Mouse (Mus musculus): ENCODE results near the gene Poc5.

The Poc5 gene

GRCm38 (mm10) chr13:96432376-96432811 is 44.3 kb downstream of the Poc5 start:
- DNase-seq: no peak

DNA sequence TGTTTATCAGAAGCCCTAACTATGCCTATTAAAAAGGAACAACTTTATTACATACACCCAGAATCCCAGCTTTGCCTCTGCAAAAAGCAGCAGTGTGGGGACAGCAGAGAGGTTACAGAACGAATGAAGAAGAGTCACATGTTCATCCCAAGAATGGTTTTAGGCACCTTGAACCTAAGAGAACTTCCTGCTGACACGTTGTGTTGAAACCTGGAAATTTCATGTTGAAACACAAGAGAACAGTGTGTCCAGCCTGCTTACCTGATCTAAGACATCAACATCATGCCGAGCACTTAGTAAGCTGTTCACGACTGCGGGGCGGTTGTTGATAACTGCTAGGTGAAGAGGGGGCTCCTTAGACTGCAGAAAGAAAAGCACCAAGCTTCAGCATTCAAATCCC is 44.9 kb downstream of the Poc5 start:
- DNase-seq: no peak

GRCm38 (mm10) chr13:96433648-96434190 is 45.6 kb downstream of the Poc5 start:
- DNase-seq: no peak

GRCm38 (mm10) chr13:96434899-96435331 is 46.8 kb downstream of the Poc5 start:
- peak; percentile 42 to 54 for DNase-seq

DNA sequence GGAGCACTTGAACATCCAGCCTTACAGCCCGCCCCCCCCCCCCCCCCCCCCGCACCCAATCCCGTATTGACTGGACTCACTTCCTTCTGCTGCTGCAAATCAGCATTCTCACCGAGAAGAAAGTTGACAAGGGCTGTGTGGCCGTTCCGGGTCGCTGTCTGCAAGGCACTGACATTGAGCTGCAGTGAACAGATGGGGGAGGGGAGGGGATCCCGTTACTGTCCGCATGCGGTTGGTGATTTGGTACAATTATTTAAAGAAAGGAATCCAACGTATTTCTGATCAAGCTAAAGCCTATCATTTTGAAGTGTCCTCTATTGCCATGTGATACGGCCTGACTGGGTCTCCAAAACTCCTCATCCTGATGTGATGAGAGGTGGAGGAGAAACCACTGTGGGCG is 47.7 kb downstream of the Poc5 start:
- DNase-seq: peak; percentile 26 to 36

- DNase-seq: no peak
Observed at GRCm38 (mm10) chr13:96436921-96437320, 48.8 kb downstream of the Poc5 start.

DNA sequence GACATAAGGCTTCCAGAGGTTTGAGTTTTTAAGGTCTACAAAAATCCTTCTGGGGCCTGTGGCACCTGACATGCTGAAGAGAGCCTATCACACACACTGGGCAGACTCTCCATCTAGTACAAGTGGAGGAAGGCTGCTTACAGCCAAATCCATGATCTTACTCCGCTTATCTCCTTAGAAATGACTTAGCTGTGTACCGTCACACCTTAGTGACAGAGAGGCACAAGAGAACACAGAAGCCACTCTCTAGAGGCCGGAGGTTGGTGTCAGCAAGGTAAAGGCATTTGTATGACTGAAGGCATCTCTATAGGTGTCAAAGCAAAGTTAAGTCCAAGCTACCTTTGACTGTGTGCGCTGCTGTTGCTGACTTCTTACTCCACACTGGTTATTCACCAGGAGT is 52.3 kb downstream of the Poc5 start:
- DNase-seq: no peak

DNA sequence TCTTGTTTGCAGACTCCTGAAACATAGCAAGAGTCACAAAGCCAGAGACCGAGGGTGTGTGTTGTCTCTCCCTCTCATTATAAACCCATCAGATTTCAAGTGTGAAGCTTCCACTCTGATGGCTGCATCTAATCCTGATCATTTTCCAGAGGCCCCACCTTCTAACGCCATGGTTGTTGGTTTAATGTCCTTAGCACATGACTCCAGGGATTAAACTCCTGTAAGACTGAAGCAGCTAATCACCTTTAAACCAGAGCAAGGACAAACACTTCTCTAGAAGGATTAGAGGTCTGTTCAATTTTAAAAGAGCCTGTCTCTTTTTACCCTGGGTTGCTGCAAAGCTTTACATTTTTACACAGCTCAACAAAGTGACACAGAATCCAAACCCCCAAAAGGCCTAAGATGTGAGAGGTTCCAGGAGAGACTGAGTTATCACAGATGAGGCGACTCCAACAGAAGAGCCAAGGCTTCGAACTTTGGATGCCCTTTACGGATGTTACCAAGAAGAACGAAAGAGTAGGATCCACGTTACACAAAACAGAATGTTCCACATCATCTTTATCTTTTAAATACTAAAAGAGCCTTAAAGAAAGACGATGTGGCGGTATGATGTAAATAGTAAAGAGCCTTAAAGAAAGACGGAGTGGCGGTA is 62.2 kb downstream of the Poc5 start:
- DNase-seq: no peak

DNA sequence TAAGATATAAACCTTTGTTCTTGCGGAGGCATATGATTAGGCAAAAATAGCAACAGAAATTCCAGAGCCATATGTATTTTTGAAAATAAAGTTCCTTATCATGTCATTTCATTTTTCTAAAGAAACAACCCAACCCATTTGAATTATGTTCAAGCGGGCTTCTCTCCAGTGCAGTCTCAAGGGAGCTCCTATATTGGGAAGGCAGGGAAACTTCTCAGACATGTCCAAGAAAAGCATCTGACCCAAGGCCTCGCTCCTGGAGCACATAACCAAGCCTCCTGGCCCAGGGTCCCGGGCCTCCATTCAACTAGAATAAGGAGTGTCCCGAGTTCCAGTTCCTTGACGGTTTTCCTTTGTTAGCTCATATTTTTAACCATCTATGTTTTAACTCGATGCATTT is 62.8 kb downstream of the Poc5 start:
- DNase-seq: no peak

DNA sequence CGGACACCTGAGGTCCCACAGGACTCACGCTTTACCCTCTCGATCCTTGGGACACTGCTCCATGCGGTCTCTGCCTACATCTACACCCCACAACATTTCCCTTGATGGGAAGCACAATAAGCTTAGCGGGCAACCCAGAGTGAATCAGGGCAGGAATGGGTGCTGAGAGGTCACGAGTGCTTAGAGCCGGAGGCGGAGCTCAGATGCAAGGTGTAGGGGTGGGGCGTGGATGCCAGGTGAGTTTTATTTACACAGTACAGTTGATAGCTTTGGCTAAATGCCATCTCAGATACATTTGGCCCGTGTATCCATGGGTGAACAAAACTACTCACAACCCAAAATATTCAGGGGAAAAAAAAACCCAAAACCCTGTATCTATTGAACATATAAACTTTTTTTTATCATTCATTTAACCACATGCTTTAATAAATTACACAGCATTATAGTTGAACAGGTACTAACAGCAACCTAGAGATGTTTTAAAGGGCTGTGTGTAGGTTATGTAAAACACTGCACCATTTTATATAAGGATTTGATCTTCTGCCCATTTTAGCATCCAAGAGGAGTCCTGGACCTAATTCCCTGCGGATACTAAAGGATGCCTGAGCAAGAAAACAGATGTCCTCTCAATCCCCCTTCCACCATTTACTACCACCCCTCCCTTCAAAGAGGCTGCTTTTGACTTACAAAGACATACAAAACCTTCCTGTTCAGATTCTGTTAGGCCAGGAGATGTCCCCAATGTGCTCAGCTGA is 63.5 kb downstream of the Poc5 start:
- no peak for DNase-seq

- DNase-seq: no peak
Observed at GRCm38 (mm10) chr13:96452621-96453020, 64.5 kb downstream of the Poc5 start.

- DNase-seq: peak; percentile 55 to 65
Observed at GRCm38 (mm10) chr13:96454288-96454687, 66.2 kb downstream of the Poc5 start.

DNA sequence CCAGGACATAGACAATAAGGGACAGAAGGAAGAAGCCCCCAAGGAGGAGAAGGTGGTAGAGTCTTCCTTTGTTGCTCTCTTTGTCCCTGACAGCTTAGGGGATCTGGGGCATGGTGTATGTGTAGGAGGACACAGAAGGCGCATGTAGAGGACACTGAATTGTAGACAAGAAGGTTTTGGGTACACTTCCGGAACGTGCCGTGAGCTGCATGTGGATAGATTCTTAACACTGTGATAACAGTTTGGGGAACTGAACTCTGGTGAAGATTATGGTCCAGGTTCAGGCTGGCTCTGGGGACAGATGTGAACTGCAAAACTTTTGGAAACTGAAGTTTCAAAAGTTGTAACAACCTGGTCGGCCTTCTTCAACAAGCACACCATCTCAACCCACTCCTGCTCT is 69.5 kb downstream of the Poc5 start:
- no peak for DNase-seq

DNA sequence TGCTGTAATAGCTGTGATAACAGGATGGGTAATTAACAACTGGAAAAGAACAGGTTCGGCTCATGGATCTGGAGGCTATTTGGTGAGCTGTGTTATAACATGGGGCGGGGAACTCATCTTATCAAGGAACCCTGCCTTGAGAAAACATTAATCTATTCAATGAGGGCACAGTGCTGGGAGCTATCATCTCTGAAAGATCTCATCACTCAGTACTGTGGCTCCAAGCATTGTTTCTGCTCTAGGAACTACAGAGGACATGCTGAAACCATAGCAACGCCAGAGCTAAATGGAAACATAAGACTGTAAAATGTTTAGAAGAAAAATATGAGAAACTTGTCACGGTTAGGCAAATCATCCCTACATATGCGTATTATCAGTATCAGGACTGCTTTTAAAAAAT is 69.9 kb downstream of the Poc5 start:
- no peak for DNase-seq

GRCm38 (mm10) chr13:96458606-96459005 is 70.5 kb downstream of the Poc5 start:
- DNase-seq: no peak

- DNase-seq: no peak
Observed at GRCm38 (mm10) chr13:96462644-96463043, 74.5 kb downstream of the Poc5 start.

GRCm38 (mm10) chr13:96465315-96465714 is 77.2 kb downstream of the Poc5 start:
- no peak for DNase-seq

All from cerebellum, postnatal 10 days (tissue).